ENCODE assay signal across 9 mouse cellular contexts in the genomic region with DNA sequence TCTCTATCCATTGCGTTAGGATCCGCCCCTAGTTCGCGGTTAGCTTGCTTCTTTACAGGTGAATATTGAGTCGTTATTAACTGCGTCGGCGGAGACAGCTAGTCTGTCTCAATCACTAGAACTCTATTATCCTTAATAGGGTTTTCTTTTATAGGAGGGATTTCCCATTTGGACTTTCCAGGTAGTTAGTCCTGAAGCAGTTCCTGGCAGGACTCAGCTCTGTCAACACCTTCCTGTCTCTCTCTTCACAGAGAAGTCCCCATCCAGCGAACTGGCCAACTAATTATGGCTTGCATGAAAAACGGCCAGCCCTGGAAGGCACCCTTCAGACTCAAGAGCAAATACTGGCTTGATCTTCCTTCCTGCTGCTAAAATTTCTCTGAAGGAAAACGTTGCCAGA. TPM values are rescaled to one million over a fixed set of nuclear protein-coding genes. Genes with fewer than 3 reads are reported as not detected.
DNase-seq lines count a peak whose midpoint lies in the region; ATAC-seq and TF ChIP-seq lines count a peak whose summit lies in the region.
"Had no signal": no experiment of that assay in that cellular context is flagged by ENCODE, and none has a peak within 500 bp of the region (broad histone marks: within the 10 kb centered on the region; RNA-seq: fewer than 3 reads in every experiment).

No protein-coding gene starts in this region.

- intact Hi-C loops in gastrocnemius, adult 2 months (cut with DNase I) = loop anchor here (5.0 kb wide), 3 partner anchors 87 to 183 kb away; no protein-coding TSS in a partner anchor

- TF ChIP-seq POLR2A in lung, adult 2 months (IDR thresholded peaks at IDR 0.05; ENCODE audit: borderline replicate concordance, extremely low read depth, low read depth, low read length) = no peak

- no peak for ATAC-seq in lung, embryonic 15.5 days (ENCODE audit: borderline replicate concordance, extremely low read depth, low FRiP score, low TSS enrichment)
- no peak for ATAC-seq in hindbrain, embryonic 16.5 days
- ATAC-seq in stomach, embryonic 14.5 days (ENCODE audit: insufficient number of reproducible peaks, insufficient read depth, low FRiP score, low read depth) = no peak

- H3K4me3 ChIP-seq in gastrocnemius, adult 2 months = peak overlapping the region; percentile 80
- peak overlapping the region; percentile 73; the same call in 1 of the 2 replicates for H3K4me3 ChIP-seq in lung, embryonic 15.5 days
- no peak overlapping the region for H3K4me3 ChIP-seq in lung, adult 2 months (replicated peaks; ENCODE audit: extremely low read depth, low read depth, low read length)
- H3K4me3 ChIP-seq in hindbrain, embryonic 16.5 days (ENCODE audit: low read length) = 0 out of 2 replicates have a peak overlapping the region, but pooled peaks have one; percentile 54
- H3K4me3 ChIP-seq in stomach, embryonic 14.5 days (ENCODE audit: low read depth, low read length) = peak overlapping the region; percentile 40

- H3K27ac ChIP-seq in gastrocnemius, adult 2 months = peak overlapping the region; percentile 84
- H3K27ac ChIP-seq in lung, embryonic 15.5 days = no peak overlapping the region
- no peak overlapping the region for H3K27ac ChIP-seq in hindbrain, embryonic 16.5 days (ENCODE audit: low read depth, low read length)
- H3K27ac ChIP-seq in stomach, embryonic 14.5 days (ENCODE audit: low read length) = no peak overlapping the region
- H3K27ac ChIP-seq: liver, embryonic 14.5 days had no signal

- H3K27me3 ChIP-seq in lung, embryonic 15.5 days = peaks cover 34% of the 10 kb centered on the region
- H3K27me3 ChIP-seq in hindbrain, embryonic 16.5 days (replicated peaks; ENCODE audit: control insufficient read depth, insufficient read depth, low read length) = peaks cover 14% of the 10 kb centered on the region
- 0 out of 2 replicates have a peak, but pooled peaks cover 12% of the 10 kb centered on the region for H3K27me3 ChIP-seq in stomach, embryonic 14.5 days (ENCODE audit: control insufficient read depth, insufficient read depth, low read length)

- no peak overlapping the region for H3K9ac ChIP-seq in lung, embryonic 15.5 days
- H3K9ac ChIP-seq in hindbrain, embryonic 16.5 days (ENCODE audit: low read depth, low read length) = no peak overlapping the region
- H3K9ac ChIP-seq in stomach, embryonic 14.5 days (replicated peaks; ENCODE audit: low read depth, low read length) = no peak overlapping the region
- H3K9ac ChIP-seq: liver, embryonic 14.5 days had no signal

- peak overlapping the region; percentile 100; the same call in 1 of the 2 replicates for H3K4me2 ChIP-seq in lung, embryonic 15.5 days
- peak overlapping the region; percentile 100 for H3K4me2 ChIP-seq in hindbrain, embryonic 16.5 days (ENCODE audit: low read length)
- H3K4me2 ChIP-seq in stomach, embryonic 14.5 days (replicated peaks; ENCODE audit: low read depth, low read length) = peak overlapping the region; percentile 73

- H3K36me3 ChIP-seq in lung, embryonic 15.5 days = no peaks in the 10 kb centered on the region
- H3K36me3 ChIP-seq in hindbrain, embryonic 16.5 days (ENCODE audit: control insufficient read depth, insufficient read depth, low read length) = no peaks in the 10 kb centered on the region
- H3K36me3 ChIP-seq in stomach, embryonic 14.5 days (ENCODE audit: control insufficient read depth, insufficient read depth, low read length) = no peaks in the 10 kb centered on the region

- WGBS in lung, embryonic 15.5 days = 5% methylated on average over 11 of the region's 11 CpGs
- WGBS in lung, adult 2 months = 12% methylated on average over 11 of the region's 11 CpGs
- 6% methylated on average over 11 of the region's 11 CpGs for WGBS in hindbrain, embryonic 16.5 days
- 5% methylated on average over 11 of the region's 11 CpGs for WGBS in stomach, embryonic 14.5 days

- H3K9me3 ChIP-seq in lung, embryonic 15.5 days = no peaks in the 10 kb centered on the region
- no peaks in the 10 kb centered on the region for H3K9me3 ChIP-seq in hindbrain, embryonic 16.5 days (ENCODE audit: control insufficient read depth, low read length)
- no peaks in the 10 kb centered on the region for H3K9me3 ChIP-seq in stomach, embryonic 14.5 days (ENCODE audit: control insufficient read depth, low read depth, low read length)

- TF ChIP-seq CTCF in gastrocnemius, adult 2 months (IDR thresholded peaks at IDR 0.05) = no peak
- TF ChIP-seq CTCF in lung, adult 2 months (IDR thresholded peaks at IDR 0.05; ENCODE audit: insufficient read depth, low read length) = no peak

- H3K4me1 ChIP-seq in lung, embryonic 15.5 days = peaks cover 21% of the 10 kb centered on the region
- H3K4me1 ChIP-seq in lung, adult 2 months (ENCODE audit: control insufficient read depth, insufficient read depth, low read length) = 0 out of 2 replicates have a peak, but pooled peaks cover 3% of the 10 kb centered on the region
- peaks cover 23% of the 10 kb centered on the region for H3K4me1 ChIP-seq in hindbrain, embryonic 16.5 days (ENCODE audit: control insufficient read depth, insufficient read depth, low read depth, low read length)
- H3K4me1 ChIP-seq in stomach, embryonic 14.5 days (ENCODE audit: control insufficient read depth, insufficient read depth, low read length) = peaks cover 17% of the 10 kb centered on the region; the same call in 1 of the 2 replicates

- no peak for DNase-seq in gastrocnemius, adult 2 months
- no peak for DNase-seq in gastrocnemius, postnatal 25 days
- DNase-seq in lung, adult 2 months = no peak
- no peak for DNase-seq in adrenal gland, adult (ENCODE audit: inconsistent age in 2 of 2, low spot score in 1 of 2)
- no peak for DNase-seq in adrenal gland, adult 18-20 months (ENCODE audit: low spot score in 2 of 2)

RNA-seq across cellular contexts. Expression of gene Npas2, which starts 1.4 kb away (rescaled TPM):
- 1 to 10 TPM in 1 of 2 experiments, under 1 TPM in 1; 0.51 to 4.4 TPM for total RNA-seq in gastrocnemius, adult 2 months (2021)
- 1 to 10 TPM in 1 of 2 experiments, under 1 TPM in 1; 0.32 to 5.8 TPM for total RNA-seq in gastrocnemius, postnatal 25 days (2021)
- 1.1 and 1.5 TPM in 2 replicates for polyA plus RNA-seq in lung, embryonic 15.5 days (2015; fragmentation: Nextera tagmentation; extraction: Ambion mirVana)
- 4.0 and 9.6 TPM in 2 replicates for polyA plus RNA-seq in lung, adult 2 months (2012; rRNA removed)
- polyA plus RNA-seq in hindbrain, embryonic 16.5 days (2015; fragmentation: Nextera tagmentation; extraction: Ambion mirVana) = 1.2 and 1.3 TPM in 2 replicates
- 0.81 and 1.7 TPM in 2 replicates for polyA plus RNA-seq in stomach, embryonic 14.5 days (2014; fragmentation: Nextera tagmentation; extraction: Ambion mirVana)
- total RNA-seq in adrenal gland, adult 18-20 months (2021) = 10 to 100 TPM in 1 of 2 experiments, 1 to 10 TPM in 1; 6.1 to 11.9 TPM
